ENCODE assay signal across 8 mouse cellular contexts in the genomic region with DNA sequence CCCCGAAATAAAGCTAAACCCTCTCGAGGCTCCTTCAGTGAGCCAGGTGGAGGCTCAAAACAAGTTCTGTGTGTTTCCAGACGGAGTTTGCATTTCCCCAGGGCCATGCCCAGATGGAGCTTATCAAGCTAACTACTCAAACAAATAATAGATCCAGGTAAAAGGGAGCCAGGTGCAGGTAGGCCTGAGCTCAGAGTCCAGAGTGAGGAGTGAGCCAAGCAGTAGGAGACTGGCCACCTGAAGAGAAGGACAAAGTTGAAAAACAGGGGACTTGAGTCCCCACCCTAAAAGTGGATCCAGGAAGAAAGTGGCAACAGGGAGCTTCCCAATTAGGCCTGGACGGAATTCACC. TPM values are rescaled to one million over a fixed set of nuclear protein-coding genes. Genes with fewer than 3 reads are reported as not detected.
DNase-seq lines count a peak whose midpoint lies in the region; ATAC-seq and TF ChIP-seq lines count a peak whose summit lies in the region.
"Had no signal": no experiment of that assay in that cellular context is flagged by ENCODE, and none has a peak within 500 bp of the region (broad histone marks: within the 10 kb centered on the region; RNA-seq: fewer than 3 reads in every experiment).

No protein-coding gene starts in this region.

- TF ChIP-seq CTCF in stomach, postnatal 0 days (IDR thresholded peaks at IDR 0.05; ENCODE audit: low read depth): no peak

- no peak for ATAC-seq in neural tube, embryonic 11.5 days (ENCODE audit: insufficient read depth, low FRiP score, low TSS enrichment)
- ATAC-seq in heart, embryonic 16.5 days (replicated peaks; ENCODE audit: extremely low read depth, insufficient read depth, low FRiP score): no peak
- no peak for ATAC-seq in liver, embryonic 11.5 days (replicated peaks; ENCODE audit: low FRiP score)
- peak; percentile 87 for ATAC-seq in stomach, postnatal 0 days (ENCODE audit: low FRiP score, low TSS enrichment)

- intact Hi-C loops in gastrocnemius, postnatal 14 days (cut with DNase I; ENCODE audit: low total_unique reads): no loop called here

- H3K4me1 ChIP-seq in neural tube, embryonic 11.5 days (ENCODE audit: control insufficient read depth, insufficient read depth, low read length): peaks cover 7% of the 10 kb centered on the region; the same call in 1 of the 2 replicates
- peaks cover 5% of the 10 kb centered on the region; the same call in 1 of the 2 replicates for H3K4me1 ChIP-seq in heart, embryonic 16.5 days (ENCODE audit: control insufficient read depth, insufficient read depth, low read length)
- H3K4me1 ChIP-seq in liver, embryonic 11.5 days (replicated peaks; ENCODE audit: control insufficient read depth, insufficient read depth, low read length): 0 out of 2 replicates have a peak, but pooled peaks cover 2% of the 10 kb centered on the region
- H3K4me1 ChIP-seq in stomach, postnatal 0 days (replicated peaks; ENCODE audit: control insufficient read depth, insufficient read depth): no peaks in the 10 kb centered on the region; the same call in 1 of the 2 replicates

- H3K4me2 ChIP-seq in neural tube, embryonic 11.5 days (ENCODE audit: low read depth): peak overlapping the region; percentile 63
- peak overlapping the region; percentile 83 for H3K4me2 ChIP-seq in heart, embryonic 16.5 days (ENCODE audit: low read depth, low read length)
- peak overlapping the region; percentile 67 for H3K4me2 ChIP-seq in liver, embryonic 11.5 days
- H3K4me2 ChIP-seq in stomach, postnatal 0 days (replicated peaks; ENCODE audit: low read depth): peak overlapping the region; percentile 87

- H3K4me3 ChIP-seq in neural tube, embryonic 11.5 days (ENCODE audit: low read depth, low read length): peak overlapping the region; percentile 30
- H3K4me3 ChIP-seq in heart, embryonic 16.5 days (ENCODE audit: low read length): peak overlapping the region; percentile 52
- peak overlapping the region; percentile 46 for H3K4me3 ChIP-seq in liver, embryonic 11.5 days (ENCODE audit: low read depth, low read length)
- H3K4me3 ChIP-seq in stomach, postnatal 0 days (ENCODE audit: low read depth, low read length): peak overlapping the region; percentile 63

- peaks cover 21% of the 10 kb centered on the region for H3K27me3 ChIP-seq in neural tube, embryonic 11.5 days (ENCODE audit: control insufficient read depth, insufficient read depth, low read length)
- peaks cover 35% of the 10 kb centered on the region for H3K27me3 ChIP-seq in heart, embryonic 16.5 days (ENCODE audit: control insufficient read depth, insufficient read depth, low read length)
- H3K27me3 ChIP-seq in liver, embryonic 11.5 days (replicated peaks; ENCODE audit: control insufficient read depth, insufficient read depth, low read length): peaks cover 38% of the 10 kb centered on the region
- no peaks in the 10 kb centered on the region for H3K27me3 ChIP-seq in stomach, postnatal 0 days (ENCODE audit: control insufficient read depth, insufficient read depth, low read length)

- WGBS in neural tube, embryonic 11.5 days: 43% methylated on average over 4 of the region's 4 CpGs
- 52% methylated on average over 4 of the region's 4 CpGs for WGBS in heart, embryonic 16.5 days
- WGBS in liver, embryonic 11.5 days: 43% methylated on average over 4 of the region's 4 CpGs
- 34% methylated on average over 4 of the region's 4 CpGs for WGBS in stomach, postnatal 0 days

- no peaks in the 10 kb centered on the region for H3K9me3 ChIP-seq in neural tube, embryonic 11.5 days (ENCODE audit: control insufficient read depth, low read length)
- H3K9me3 ChIP-seq in heart, embryonic 16.5 days (replicated peaks; ENCODE audit: control insufficient read depth, low read length): no peaks in the 10 kb centered on the region
- H3K9me3 ChIP-seq in liver, embryonic 11.5 days (ENCODE audit: control insufficient read depth, low read length): no peaks in the 10 kb centered on the region
- no peaks in the 10 kb centered on the region for H3K9me3 ChIP-seq in stomach, postnatal 0 days (ENCODE audit: control insufficient read depth, low read length)

- no peak overlapping the region for H3K9ac ChIP-seq in neural tube, embryonic 11.5 days (ENCODE audit: low read length)
- peak overlapping the region; percentile 73 for H3K9ac ChIP-seq in heart, embryonic 16.5 days (ENCODE audit: low read length)
- H3K9ac ChIP-seq in liver, embryonic 11.5 days (ENCODE audit: low read depth, low read length): 0 out of 2 replicates have a peak overlapping the region, but pooled peaks have one; percentile 16
- peak overlapping the region; percentile 80 for H3K9ac ChIP-seq in stomach, postnatal 0 days (ENCODE audit: low read length)

- H3K36me3 ChIP-seq in neural tube, embryonic 11.5 days (ENCODE audit: control insufficient read depth, insufficient read depth, low read length): no peaks in the 10 kb centered on the region
- no peaks in the 10 kb centered on the region for H3K36me3 ChIP-seq in heart, embryonic 16.5 days (ENCODE audit: control insufficient read depth, insufficient read depth)
- no peaks in the 10 kb centered on the region for H3K36me3 ChIP-seq in liver, embryonic 11.5 days (ENCODE audit: control insufficient read depth, insufficient read depth, low read length)
- H3K36me3 ChIP-seq in stomach, postnatal 0 days (ENCODE audit: control insufficient read depth, insufficient read depth, low read length): no peaks in the 10 kb centered on the region

- no peak for DNase-seq in neural tube, embryonic 11.5 days (ENCODE audit: low spot score)
- DNase-seq in neural tube, embryonic 10.5 days (ENCODE audit: extremely low spot score, low spot score): no peak
- no peak for DNase-seq in liver, embryonic 11.5 days (ENCODE audit: low spot score)
- DNase-seq in stomach, postnatal 0 days (ENCODE audit: low spot score): no peak
- no peak for DNase-seq in gastrocnemius, postnatal 14 days
- no peak for DNase-seq in MN1 (ENCODE audit: low spot score)
- DNase-seq: thymus, postnatal 36 days had no signal

- H3K27ac ChIP-seq in neural tube, embryonic 11.5 days (ENCODE audit: low read depth, low read length): no peak overlapping the region
- no peak overlapping the region for H3K27ac ChIP-seq in heart, embryonic 16.5 days (ENCODE audit: low read length)
- H3K27ac ChIP-seq in liver, embryonic 11.5 days (ENCODE audit: low read depth, low read length): no peak overlapping the region
- peak overlapping the region; percentile 94 for H3K27ac ChIP-seq in stomach, postnatal 0 days (replicated peaks)

- TF ChIP-seq EP300 in stomach, postnatal 0 days (optimal IDR thresholded peaks at IDR 0.05): no peak

RNA-seq across cellular contexts. Expression of gene Cygb, which starts 39.8 kb away (rescaled TPM):
- polyA plus RNA-seq in neural tube, embryonic 11.5 days (2014; fragmentation: Nextera tagmentation; extraction: Ambion mirVana): 2.3 and 3.0 TPM in 2 replicates
- 11.6 and 12.3 TPM in 2 replicates for polyA plus RNA-seq in heart, embryonic 16.5 days (2015; fragmentation: Nextera tagmentation; extraction: Ambion mirVana)
- 2.0 and 2.5 TPM in 2 replicates for polyA plus RNA-seq in liver, embryonic 11.5 days (2014; fragmentation: Nextera tagmentation; extraction: Ambion mirVana)
- 22.1 and 22.2 TPM in 2 replicates for polyA plus RNA-seq in stomach, postnatal 0 days (2015; fragmentation: Nextera tagmentation; extraction: Ambion mirVana)
- 10 to 100 TPM; 16.8 to 22.8 TPM for total RNA-seq in gastrocnemius, postnatal 14 days (2021)

RNA-seq across cellular contexts. Expression of gene Prcd, which starts 40.5 kb away (rescaled TPM):
- 0.37 and 0.53 TPM in 2 replicates for polyA plus RNA-seq in neural tube, embryonic 11.5 days (2014; fragmentation: Nextera tagmentation; extraction: Ambion mirVana)
- 1.7 and 2.5 TPM in 2 replicates for polyA plus RNA-seq in heart, embryonic 16.5 days (2015; fragmentation: Nextera tagmentation; extraction: Ambion mirVana)
- 0.62 and 0.74 TPM in 2 replicates for polyA plus RNA-seq in liver, embryonic 11.5 days (2014; fragmentation: Nextera tagmentation; extraction: Ambion mirVana)
- 2.6 and 2.7 TPM in 2 replicates for polyA plus RNA-seq in stomach, postnatal 0 days (2015; fragmentation: Nextera tagmentation; extraction: Ambion mirVana)
- total RNA-seq in gastrocnemius, postnatal 14 days (2021): under 1 TPM; 0.49 to 0.84 TPM
